ENCODE assay signal across 15 mouse cellular contexts in the genomic region with DNA sequence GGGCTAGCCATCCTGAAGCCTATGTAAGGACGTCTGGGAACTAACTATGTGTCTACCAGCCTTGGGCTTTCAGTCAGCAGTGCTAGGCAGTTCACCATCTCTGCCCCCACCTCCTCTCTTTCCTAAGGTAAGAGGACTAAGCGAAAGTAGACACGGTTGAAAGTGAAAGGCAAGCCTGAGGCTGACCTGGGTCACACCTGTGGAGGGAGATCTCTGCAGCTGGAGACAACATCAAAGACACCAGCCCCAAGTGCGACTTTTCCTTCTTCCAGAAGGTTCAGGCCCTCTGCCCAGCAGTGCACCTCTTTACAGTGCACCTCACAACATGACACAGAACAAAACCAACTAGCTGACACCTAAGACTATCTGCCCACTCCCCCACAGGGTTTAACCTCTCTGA.
DNase-seq lines count a peak whose midpoint lies in the region; ATAC-seq and TF ChIP-seq lines count a peak whose summit lies in the region.
"Had no signal": no experiment of that assay in that cellular context is flagged by ENCODE, and none has a peak within 500 bp of the region (broad histone marks: within the 10 kb centered on the region; RNA-seq: fewer than 3 reads in every experiment).

No protein-coding gene starts in this region.

- TF ChIP-seq POLR2A in lung, adult 2 months (IDR thresholded peaks at IDR 0.05; ENCODE audit: borderline replicate concordance, extremely low read depth, low read depth, low read length), result no peak
- no peak for TF ChIP-seq POLR2A in CH12.LX (IDR thresholded peaks at IDR 0.05; ENCODE audit: low read depth, low read length)

- H3K36me3 ChIP-seq in lung, embryonic 15.5 days, result no peaks in the 10 kb centered on the region
- H3K36me3 ChIP-seq in CH12.LX (replicated peaks in 1 of 2; ENCODE audit: control insufficient read depth in 1 of 2, insufficient read depth in 1 of 2, low read length in 1 of 2), result peaks cover 0 to 31% of the 10 kb centered on the region in 2 experiments
- H3K36me3 ChIP-seq: neural tube, embryonic 12.5 days had no signal

- ATAC-seq in lung, embryonic 15.5 days (ENCODE audit: borderline replicate concordance, extremely low read depth, low FRiP score, low TSS enrichment), result peak; percentile 52; the same call in 1 of the 2 replicates
- ATAC-seq in megakaryocyte, adult 5-6 weeks (ENCODE audit: poor library complexity, severe bottlenecking), result peak; percentile 22
- ATAC-seq: forebrain, embryonic 16.5 days had no signal

- no peaks in the 10 kb centered on the region for H3K27me3 ChIP-seq in lung, embryonic 15.5 days
- no peaks in the 10 kb centered on the region for H3K27me3 ChIP-seq in CH12.LX (replicated peaks)
- H3K27me3 ChIP-seq: neural tube, embryonic 12.5 days had no signal

- in situ Hi-C loops in CH12.LX (cut with MboI; ENCODE audit: low pct_ligation_motif_present, low pct_unique_long_range_greater_than_20kb, low sequenced_read_pairs), result no loop called here

- peak overlapping the region; percentile 78 for H3K27ac ChIP-seq in lung, embryonic 15.5 days
- no peak overlapping the region for H3K27ac ChIP-seq in CH12.LX (ENCODE audit: insufficient read depth, low read depth)
- H3K27ac ChIP-seq: neural tube, embryonic 12.5 days had no signal

- 53% methylated on average over 4 of the region's 4 CpGs for whole genome bisulfite sequencing in lung, embryonic 15.5 days
- 62% methylated on average over 4 of the region's 4 CpGs for WGBS in lung, adult 2 months

- peaks cover 9% of the 10 kb centered on the region; the same call in 1 of the 2 replicates for H3K4me1 ChIP-seq in lung, embryonic 15.5 days
- H3K4me1 ChIP-seq in lung, adult 2 months (ENCODE audit: control insufficient read depth, insufficient read depth, low read length), result no peaks in the 10 kb centered on the region
- H3K4me1 ChIP-seq in CH12.LX (ENCODE audit: control insufficient read depth in 1 of 2, insufficient read depth in 2 of 2), result peaks cover 8 to 28% of the 10 kb centered on the region in 2 experiments; a peak in 3 of 4 replicates
- H3K4me1 ChIP-seq: neural tube, embryonic 12.5 days had no signal

- H3K79me2 ChIP-seq in CH12.LX (replicated peaks; ENCODE audit: control insufficient read depth, extremely low read depth, insufficient read depth, poor library complexity, severe bottlenecking), result no peaks in the 10 kb centered on the region

- TF ChIP-seq CTCF in lung, adult 2 months (IDR thresholded peaks at IDR 0.05; ENCODE audit: insufficient read depth, low read length), result no peak
- no peak for TF ChIP-seq CTCF in CH12.LX (conservative IDR thresholded peaks at IDR 0.05 in 1 of 2, IDR thresholded peaks at IDR 0.05 in 1 of 2; ENCODE audit: low read depth in 2 of 2, low read length in 2 of 2)

- TF ChIP-seq EP300 in CH12.LX (IDR thresholded peaks at IDR 0.05; ENCODE audit: low read length), result no peak

- no peak overlapping the region for H3K9ac ChIP-seq in lung, embryonic 15.5 days
- no peak overlapping the region for H3K9ac ChIP-seq in CH12.LX (ENCODE audit: insufficient read depth, low read depth)
- H3K9ac ChIP-seq: neural tube, embryonic 12.5 days had no signal

- no peak overlapping the region for H3K4me2 ChIP-seq in lung, embryonic 15.5 days
- H3K4me2 ChIP-seq in CH12.LX (ENCODE audit: insufficient read depth, low read depth, poor library complexity, severe bottlenecking), result no peak overlapping the region
- H3K4me2 ChIP-seq: neural tube, embryonic 12.5 days had no signal

- dilution Hi-C loops in CH12.LX (cut with MboI; ENCODE audit: extremely low pct_ligation_motif_present, extremely low pct_unique_long_range_greater_than_20kb, low sequenced_read_pairs), result no loop called here

- no peak for TF ChIP-seq RAD21 in CH12.LX (IDR thresholded peaks at IDR 0.05; ENCODE audit: low read depth, low read length)

- H3K9me3 ChIP-seq in lung, embryonic 15.5 days, result no peaks in the 10 kb centered on the region
- no peaks in the 10 kb centered on the region for H3K9me3 ChIP-seq in CH12.LX (replicated peaks; ENCODE audit: low read length)
- H3K9me3 ChIP-seq: neural tube, embryonic 12.5 days had no signal

- no peak for DNase-seq in lung, adult 2 months
- no peak for DNase-seq in CH12.LX (ENCODE audit: extremely low read depth)
- peak; percentile 47 to 64 for DNase-seq in thymus, postnatal 36 days
- DNase-seq in ovary, postnatal 14 days (ENCODE audit: low spot score), result no peak
- no peak for DNase-seq in cerebellum, postnatal 10 days
- DNase-seq: adrenal gland, adult 8-10 months; cerebellum, adult 9-11 months; gastrocnemius, postnatal 36 days; kidney, adult 18-20 months; kidney, postnatal 10 days; right cerebral cortex, adult 18-20 months had no signal

- no peak overlapping the region for H3K4me3 ChIP-seq in lung, embryonic 15.5 days
- no peak overlapping the region for H3K4me3 ChIP-seq in lung, adult 2 months (replicated peaks; ENCODE audit: extremely low read depth, low read depth, low read length)
- no peak overlapping the region for H3K4me3 ChIP-seq in CH12.LX (replicated peaks in 1 of 3; ENCODE audit: low read depth in 2 of 3, low read length in 2 of 3, poor library complexity in 1 of 3)
- H3K4me3 ChIP-seq: neural tube, embryonic 12.5 days had no signal

TF ChIP-seq in CH12.LX, 34 proteins besides CTCF, POLR2A, EP300 and RAD21:
- TF ChIP-seq E2F4 (IDR thresholded peaks at IDR 0.05; ENCODE audit: insufficient replicate concordance, low read depth, low read length) (no peak), IRF4 (IDR thresholded peaks at IDR 0.05; ENCODE audit: low read depth, low read length) (0 out of 2 replicates have a peak, but pooled peaks have one; percentile 17), CHD1 (IDR thresholded peaks at IDR 0.05; ENCODE audit: low read depth, low read length) (no peak), TCF12 (IDR thresholded peaks at IDR 0.05; ENCODE audit: low read depth, low read length) (peak; percentile 61), ELF1 (IDR thresholded peaks at IDR 0.05; ENCODE audit: low read depth, low read length) (no peak), BHLHE40 (IDR thresholded peaks at IDR 0.05; ENCODE audit: low read depth, low read length) (peak; percentile 40; the same call in 1 of the 2 replicates), MAFK (IDR thresholded peaks at IDR 0.05; ENCODE audit: insufficient replicate concordance, low read length) (0 out of 2 replicates have a peak, but pooled peaks have one; percentile 10), MXI1 (IDR thresholded peaks at IDR 0.05; ENCODE audit: low read depth, low read length) (no peak), ZC3H11A (IDR thresholded peaks at IDR 0.05; ENCODE audit: low read depth, low read length) (no peak)
TF ChIP-seq in CH12.LX: peak in this region for 4.

Comparison
In these comparisons a context has a peak if more than half of its experiments do, and no peak if none do; other contexts are left out.
1. DNase-seq: peak in thymus, postnatal 36 days (2 of 2); none in lung, adult 2 months (single experiment), CH12.LX (single experiment), ovary, postnatal 14 days (single experiment) and cerebellum, postnatal 10 days (0 of 2).